Mouse (Mus musculus): ENCODE measurements around the gene Snn. TPM values are rescaled to one million over a fixed set of nuclear protein-coding genes. Genes with fewer than 3 reads are reported as not detected.

The Snn gene
- polyA plus RNA-seq, 1 experiment from 2014 or later = 20.4 TPM

DNA sequence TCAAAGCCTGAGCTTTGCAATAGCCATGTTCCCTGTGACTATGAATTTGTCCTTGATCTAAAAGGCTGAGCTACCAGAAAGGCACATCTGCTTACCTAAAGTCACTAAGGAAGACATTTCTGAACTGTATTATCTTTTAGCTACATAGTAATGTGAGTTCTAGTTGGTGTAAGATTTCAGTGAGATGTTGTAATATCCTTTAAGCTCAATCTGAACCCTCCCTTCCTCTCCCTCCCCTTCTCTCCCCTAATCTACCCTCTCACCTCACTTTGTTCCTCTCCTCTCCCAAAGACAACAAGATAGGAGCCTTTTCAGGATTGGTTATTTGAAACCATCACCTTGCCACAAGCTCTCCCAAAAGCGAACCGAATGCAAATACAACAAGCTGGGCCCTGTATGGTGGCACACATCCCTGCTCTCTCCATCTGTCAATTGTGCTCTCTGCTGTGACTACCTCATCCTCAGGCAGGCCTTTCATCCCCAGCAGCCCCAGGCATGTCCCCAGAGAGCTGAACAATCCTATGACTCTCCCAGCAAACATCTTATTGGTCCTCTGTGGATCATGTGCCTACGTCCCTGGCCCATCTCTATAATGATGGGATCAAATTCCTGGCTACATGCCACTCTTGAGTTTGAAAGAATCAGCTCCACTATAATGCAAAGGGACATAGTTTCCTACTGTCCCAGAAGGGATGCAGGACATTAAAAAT lies 39.2 kb upstream of the Snn start:
- no peak overlapping the region for H3K27ac ChIP-seq (ENCODE audit: low read length)
- peaks cover 9% of the 10 kb centered on the region; the same call in 1 of the 2 replicates for H3K4me1 ChIP-seq (ENCODE audit: control insufficient read depth, insufficient read depth, low read length)
- no peak overlapping the region for H3K4me3 ChIP-seq (ENCODE audit: low read length)
- H3K36me3 ChIP-seq (ENCODE audit: control insufficient read depth, insufficient read depth, low read length) = no peaks in the 10 kb centered on the region
- H3K9me3 ChIP-seq (ENCODE audit: control insufficient read depth, low read length) = no peaks in the 10 kb centered on the region
- no peak overlapping the region for H3K9ac ChIP-seq (ENCODE audit: low read depth, low read length)
- H3K4me2 ChIP-seq (ENCODE audit: low read depth, low read length) = no peak overlapping the region
- H3K27me3 ChIP-seq (replicated peaks; ENCODE audit: control insufficient read depth, insufficient read depth, low read length) = no peaks in the 10 kb centered on the region
- WGBS = 54% methylated on average over 3 of the region's 3 CpGs
- ATAC-seq = no peak

DNA sequence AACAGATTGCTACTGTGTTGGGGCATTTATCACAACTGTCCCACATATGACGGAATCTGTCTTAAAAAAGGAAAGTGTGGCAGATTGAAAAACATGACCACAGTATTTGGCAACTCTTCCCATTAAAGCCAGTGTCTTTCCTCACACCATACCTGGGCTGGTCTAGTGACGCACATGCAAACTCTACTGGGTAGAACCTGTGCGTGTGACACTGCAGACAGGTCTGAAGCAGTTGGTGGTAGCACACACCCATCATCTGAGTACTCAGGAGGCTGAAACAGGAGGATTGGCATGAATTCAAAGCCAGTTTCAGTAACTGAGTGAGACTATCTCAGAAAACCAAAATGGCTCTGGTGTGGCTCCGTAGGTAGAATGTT lies 38.6 kb upstream of the Snn start:
- WGBS = 83% methylated on average over 4 of the region's 4 CpGs

GRCm38 (mm10) chr16:11023618-11024017 lies 37.1 kb upstream of the Snn start:
- H3K4me1 ChIP-seq (ENCODE audit: control insufficient read depth, insufficient read depth, low read length) = peaks cover under 1% of the 10 kb centered on the region; the same call in 1 of the 2 replicates
- H3K36me3 ChIP-seq (ENCODE audit: control insufficient read depth, insufficient read depth, low read length) = no peaks in the 10 kb centered on the region
- WGBS = 83% methylated on average over 5 of the region's 5 CpGs
- H3K9ac ChIP-seq (ENCODE audit: low read depth, low read length) = no peak overlapping the region
- no peaks in the 10 kb centered on the region for H3K27me3 ChIP-seq (replicated peaks; ENCODE audit: control insufficient read depth, insufficient read depth, low read length)
- H3K4me3 ChIP-seq (ENCODE audit: low read length) = no peak overlapping the region
- no peaks in the 10 kb centered on the region for H3K9me3 ChIP-seq (ENCODE audit: control insufficient read depth, low read length)
- H3K4me2 ChIP-seq (ENCODE audit: low read depth, low read length) = no peak overlapping the region
- no peak overlapping the region for H3K27ac ChIP-seq (ENCODE audit: low read length)
- no peak for ATAC-seq

More for the DNA sequence above, 38.6 kb upstream of the Snn start:
- no peaks in the 10 kb centered on the region for H3K36me3 ChIP-seq (ENCODE audit: control insufficient read depth, insufficient read depth, low read length)
- H3K4me3 ChIP-seq (ENCODE audit: low read length) = no peak overlapping the region
- no peak overlapping the region for H3K9ac ChIP-seq (ENCODE audit: low read depth, low read length)
- no peak overlapping the region for H3K4me2 ChIP-seq (ENCODE audit: low read depth, low read length)
- no peak for ATAC-seq
- no peaks in the 10 kb centered on the region for H3K9me3 ChIP-seq (ENCODE audit: control insufficient read depth, low read length)
- peaks cover 9% of the 10 kb centered on the region; the same call in 1 of the 2 replicates for H3K4me1 ChIP-seq (ENCODE audit: control insufficient read depth, insufficient read depth, low read length)
- H3K27me3 ChIP-seq (replicated peaks; ENCODE audit: control insufficient read depth, insufficient read depth, low read length) = no peaks in the 10 kb centered on the region
- H3K27ac ChIP-seq (ENCODE audit: low read length) = no peak overlapping the region

- Histone ChIP-seq H3K27ac (ENCODE audit: low read length) (no peak overlapping the region), H3K4me2 (ENCODE audit: low read depth, low read length) (no peak overlapping the region), H3K9me3 (ENCODE audit: control insufficient read depth, low read length) (no peaks in the 10 kb centered on the region), H3K9ac (ENCODE audit: low read depth, low read length) (no peak overlapping the region), H3K4me3 (ENCODE audit: low read length) (no peak overlapping the region), H3K36me3 (ENCODE audit: control insufficient read depth, insufficient read depth, low read length) (no peaks in the 10 kb centered on the region), H3K27me3 (replicated peaks; ENCODE audit: control insufficient read depth, insufficient read depth, low read length) (no peaks in the 10 kb centered on the region), H3K4me1 (ENCODE audit: control insufficient read depth, insufficient read depth, low read length) (no peaks in the 10 kb centered on the region)
- WGBS = 73% methylated on average over 3 of the region's 3 CpGs
- no peak for ATAC-seq
Observed at GRCm38 (mm10) chr16:11024841-11025240, 35.9 kb upstream of the Snn start.

DNA sequence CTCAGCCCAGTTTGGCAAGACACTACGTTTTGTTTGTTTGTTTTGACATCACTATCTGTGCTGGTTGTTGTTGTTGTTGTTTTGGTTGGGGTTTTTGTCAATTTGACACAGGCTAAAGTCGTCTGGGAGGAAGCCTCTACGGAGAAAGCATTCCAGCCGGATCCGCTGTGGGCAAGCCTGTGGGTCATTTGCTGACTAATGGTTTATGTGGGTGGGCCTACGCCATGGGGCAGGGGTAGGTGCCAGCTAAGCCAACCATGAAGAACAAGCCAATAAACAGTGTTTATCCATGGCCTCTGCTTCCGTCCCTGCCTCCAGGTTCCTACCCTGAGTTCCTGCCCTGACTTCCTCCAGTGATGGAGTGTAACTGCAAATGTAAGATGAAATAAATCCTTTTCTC lies 32.5 kb upstream of the Snn start:
- Histone ChIP-seq H3K4me2 (ENCODE audit: low read depth, low read length) (no peak overlapping the region), H3K4me1 (ENCODE audit: control insufficient read depth, insufficient read depth, low read length) (no peaks in the 10 kb centered on the region), H3K27ac (ENCODE audit: low read length) (no peak overlapping the region), H3K36me3 (ENCODE audit: control insufficient read depth, insufficient read depth, low read length) (no peaks in the 10 kb centered on the region), H3K9me3 (ENCODE audit: control insufficient read depth, low read length) (no peaks in the 10 kb centered on the region), H3K27me3 (replicated peaks; ENCODE audit: control insufficient read depth, insufficient read depth, low read length) (no peaks in the 10 kb centered on the region), H3K4me3 (ENCODE audit: low read length) (no peak overlapping the region), H3K9ac (ENCODE audit: low read depth, low read length) (no peak overlapping the region)
- ATAC-seq = no peak
- 80% methylated on average over 7 of the region's 7 CpGs for WGBS

DNA sequence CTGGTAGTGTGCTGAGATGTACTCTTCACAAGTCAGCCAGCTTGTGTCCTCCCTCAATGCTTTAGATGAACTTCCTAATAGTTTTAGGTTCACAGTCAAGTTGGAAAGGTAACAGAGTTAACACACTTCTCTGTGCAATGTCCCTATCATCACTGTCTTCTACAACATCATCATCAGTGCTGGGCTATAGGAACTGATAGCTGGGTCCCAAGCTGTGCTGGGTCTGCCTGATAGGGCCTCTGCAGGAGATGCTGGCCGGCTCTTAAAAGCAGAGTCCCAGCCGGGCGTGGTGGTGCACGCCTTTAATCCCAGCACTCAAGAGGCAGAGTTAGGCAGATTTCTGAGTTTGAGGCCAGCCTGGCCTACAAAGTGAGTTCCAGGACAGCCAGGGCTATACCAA lies 29.9 kb upstream of the Snn start:
- WGBS = 76% methylated on average over 4 of the region's 4 CpGs
- Histone ChIP-seq H3K36me3 (ENCODE audit: control insufficient read depth, insufficient read depth, low read length) (no peaks in the 10 kb centered on the region), H3K9ac (ENCODE audit: low read depth, low read length) (no peak overlapping the region), H3K27me3 (replicated peaks; ENCODE audit: control insufficient read depth, insufficient read depth, low read length) (no peaks in the 10 kb centered on the region), H3K4me3 (ENCODE audit: low read length) (no peak overlapping the region), H3K27ac (ENCODE audit: low read length) (no peak overlapping the region), H3K4me1 (ENCODE audit: control insufficient read depth, insufficient read depth, low read length) (no peaks in the 10 kb centered on the region), H3K9me3 (ENCODE audit: control insufficient read depth, low read length) (no peaks in the 10 kb centered on the region), H3K4me2 (ENCODE audit: low read depth, low read length) (no peak overlapping the region)
- no peak for ATAC-seq

- Histone ChIP-seq H3K36me3 (ENCODE audit: control insufficient read depth, insufficient read depth, low read length) (no peaks in the 10 kb centered on the region), H3K4me2 (ENCODE audit: low read depth, low read length) (no peak overlapping the region), H3K9me3 (ENCODE audit: control insufficient read depth, low read length) (no peaks in the 10 kb centered on the region), H3K4me3 (ENCODE audit: low read length) (no peak overlapping the region), H3K4me1 (ENCODE audit: control insufficient read depth, insufficient read depth, low read length) (no peaks in the 10 kb centered on the region), H3K9ac (ENCODE audit: low read depth, low read length) (no peak overlapping the region), H3K27me3 (replicated peaks; ENCODE audit: control insufficient read depth, insufficient read depth, low read length) (no peaks in the 10 kb centered on the region), H3K27ac (ENCODE audit: low read length) (no peak overlapping the region)
- WGBS = 42% methylated on average over 3 of the region's 3 CpGs
- no peak for ATAC-seq
Observed at GRCm38 (mm10) chr16:11031320-11031719, 29.4 kb upstream of the Snn start.

DNA sequence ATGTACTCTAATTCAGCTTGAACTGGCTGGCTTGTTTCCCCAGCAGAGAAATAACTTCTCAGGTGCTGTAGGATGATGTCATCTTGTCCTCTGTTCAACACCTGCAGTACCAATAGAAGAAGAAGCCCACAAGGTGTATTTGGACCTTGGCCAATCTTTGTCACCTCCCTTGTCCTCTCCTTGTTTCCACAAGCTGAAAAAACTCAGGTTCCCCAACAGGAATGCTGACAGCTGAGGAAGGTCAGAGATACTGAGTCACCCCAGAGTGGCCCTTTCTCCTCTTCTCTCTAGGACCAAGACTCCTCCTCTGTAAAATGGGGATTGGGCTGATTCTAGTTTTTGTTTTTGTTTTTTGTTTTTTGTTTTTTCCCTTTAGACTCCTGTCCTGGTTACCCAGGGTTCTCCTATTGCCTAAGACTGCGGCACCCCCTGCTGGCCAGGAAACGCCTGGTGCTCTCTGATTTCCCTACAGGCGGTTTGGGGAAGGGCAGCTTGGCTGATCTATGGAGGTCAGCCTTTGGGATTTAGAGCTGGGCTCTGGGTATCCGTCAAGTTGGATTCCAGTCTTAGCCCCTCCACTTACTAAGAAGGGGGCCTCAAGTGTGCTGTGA lies 26.4 kb upstream of the Snn start:
- Histone ChIP-seq H3K4me3 (ENCODE audit: low read length) (no peak overlapping the region), H3K9ac (ENCODE audit: low read depth, low read length) (no peak overlapping the region), H3K27ac (ENCODE audit: low read length) (no peak overlapping the region), H3K27me3 (replicated peaks; ENCODE audit: control insufficient read depth, insufficient read depth, low read length) (no peaks in the 10 kb centered on the region), H3K4me1 (ENCODE audit: control insufficient read depth, insufficient read depth, low read length) (no peaks in the 10 kb centered on the region), H3K9me3 (ENCODE audit: control insufficient read depth, low read length) (no peaks in the 10 kb centered on the region), H3K4me2 (ENCODE audit: low read depth, low read length) (no peak overlapping the region), H3K36me3 (ENCODE audit: control insufficient read depth, insufficient read depth, low read length) (no peaks in the 10 kb centered on the region)
- WGBS = under 1% methylated on average over 4 of the region's 4 CpGs
- ATAC-seq = peak; percentile 74

GRCm38 (mm10) chr16:11035273-11035672 lies 25.5 kb upstream of the Snn start:
- no peaks in the 10 kb centered on the region for H3K9me3 ChIP-seq (ENCODE audit: control insufficient read depth, low read length)
- 84% methylated on average over 9 of the region's 9 CpGs for WGBS
- H3K4me1 ChIP-seq (ENCODE audit: control insufficient read depth, insufficient read depth, low read length) = no peaks in the 10 kb centered on the region
- no peaks in the 10 kb centered on the region for H3K27me3 ChIP-seq (replicated peaks; ENCODE audit: control insufficient read depth, insufficient read depth, low read length)
- no peak for ATAC-seq
- no peak overlapping the region for H3K27ac ChIP-seq (ENCODE audit: low read length)
- no peak overlapping the region for H3K9ac ChIP-seq (ENCODE audit: low read depth, low read length)
- no peaks in the 10 kb centered on the region for H3K36me3 ChIP-seq (ENCODE audit: control insufficient read depth, insufficient read depth, low read length)
- no peak overlapping the region for H3K4me2 ChIP-seq (ENCODE audit: low read depth, low read length)
- H3K4me3 ChIP-seq (ENCODE audit: low read length) = no peak overlapping the region

Data from intestine, embryonic 16.5 days (tissue).